Mouse (Mus musculus) thymus, postnatal 14 days (tissue): ENCODE results near the gene Tmem175.
"Not testable (repeated sequence)": the region's sequence is repeated elsewhere in the genome, so short reads cannot be mapped to it uniquely, and the experiment has no call there.

ENCODE experiments used
- DNase-seq: peaks from one replicate; pipeline ENCODE4 v3.0.0; 2021

The Tmem175 gene

GRCm38 (mm10) chr5:108629634-108630483 lies at the start of gene Tmem175, which contains the start of gene Gak:
Gene Tmem175, plus strand, starts transcription at chr5:108629770.
Gene Gak, minus strand, starts transcription at chr5:108629755.
- DNase-seq: peak; percentile 95

- DNase-seq: no peak
Observed at GRCm38 (mm10) chr5:108581361-108581891, 48.1 kb upstream of the Tmem175 start.

- no peak for DNase-seq
Observed at GRCm38 (mm10) chr5:108599923-108600322, 29.6 kb upstream of the Tmem175 start.

- no peak for DNase-seq
Observed at GRCm38 (mm10) chr5:108602537-108602936, 27.0 kb upstream of the Tmem175 start.

- DNase-seq: no peak
Observed at GRCm38 (mm10) chr5:108610426-108610825, 19.1 kb upstream of the Tmem175 start.

- no peak for DNase-seq
Observed at GRCm38 (mm10) chr5:108621870-108622269, 7.7 kb upstream of the Tmem175 start.

- DNase-seq: no peak
Observed at GRCm38 (mm10) chr5:108626050-108626660, 3.4 kb upstream of the Tmem175 start.

- DNase-seq: peak; percentile 48
Observed at GRCm38 (mm10) chr5:108628891-108629633, 508 bp upstream of the Tmem175 start.

- DNase-seq: no peak
Observed at GRCm38 (mm10) chr5:108633676-108634075, 4.1 kb downstream of the Tmem175 start.

GRCm38 (mm10) chr5:108634088-108634487 lies 4.5 kb downstream of the Tmem175 start:
- not testable (repeated sequence) for DNase-seq

- no peak for DNase-seq
Observed at GRCm38 (mm10) chr5:108636172-108636571, 6.6 kb downstream of the Tmem175 start.

GRCm38 (mm10) chr5:108643674-108644073 lies 14.1 kb downstream of the Tmem175 start:
- no peak for DNase-seq

- no peak for DNase-seq
Observed at GRCm38 (mm10) chr5:108645651-108646342, 16.2 kb downstream of the Tmem175 start.

- DNase-seq: no peak
Observed at GRCm38 (mm10) chr5:108646343-108646660, 16.7 kb downstream of the Tmem175 start.

- DNase-seq: no peak
Observed at GRCm38 (mm10) chr5:108647311-108647710, 17.7 kb downstream of the Tmem175 start.

GRCm38 (mm10) chr5:108647820-108648465 lies 18.4 kb downstream of the Tmem175 start:
- no peak for DNase-seq

GRCm38 (mm10) chr5:108648937-108649576 lies 19.5 kb downstream of the Tmem175 start:
- no peak for DNase-seq

GRCm38 (mm10) chr5:108650341-108650740 lies 20.8 kb downstream of the Tmem175 start:
- no peak for DNase-seq

GRCm38 (mm10) chr5:108651136-108651720 lies 21.7 kb downstream of the Tmem175 start:
- DNase-seq: no peak

GRCm38 (mm10) chr5:108651823-108652222 lies 22.3 kb downstream of the Tmem175 start:
- peak; percentile 80 for DNase-seq

GRCm38 (mm10) chr5:108653341-108653740 lies 23.8 kb downstream of the Tmem175 start:
- DNase-seq: no peak
